Mouse (Mus musculus) midbrain, postnatal 0 days (tissue): ENCODE data around the gene Tas2r138. TPM values are rescaled to one million over a fixed set of nuclear protein-coding genes. Genes with fewer than 3 reads are reported as not detected.

Experiments used
- ATAC-seq: fragments of 200-750 bp; cut with Nextera tagmentation; 2 replicates; pipeline ENCODE4 v1.8.0; 2017; ENCODE audit warnings: moderate number of reproducible peaks, mild to moderate bottlenecking, moderate TSS enrichment, moderate library complexity; ENCODE audit not compliant: low FRiP score
- DNase-seq: peaks from one replicate; pipeline ENCODE4 v3.0.0-alpha.2; 2015; ENCODE audit warnings: low spot score
- H3K27ac ChIP-seq: fragments of 300-500 bp; sonication (generic); 2 replicates; pipeline ENCODE4 v1.5.1; 2014; ENCODE audit warnings: low read depth, mild to moderate bottlenecking, low read length, mixed read lengths
- H3K27me3 ChIP-seq: fragments of 300-500 bp; sonication (generic); 2 replicates; pipeline ENCODE4 v1.6.1; 2014; ENCODE audit warnings: low read length, control low read depth, mixed read lengths; ENCODE audit not compliant: insufficient read depth
- H3K36me3 ChIP-seq: fragments of 300-500 bp; sonication (generic); 2 replicates; pipeline ENCODE4 v1.6.1; 2014; ENCODE audit warnings: low read length, control low read depth, mixed read lengths; ENCODE audit not compliant: insufficient read depth
- H3K4me1 ChIP-seq: fragments of 300-500 bp; sonication (generic); 2 replicates; pipeline ENCODE4 v1.6.1; 2014; ENCODE audit warnings: mild to moderate bottlenecking, control low read depth, antibody characterized with exemption, low read length, mixed read lengths; ENCODE audit not compliant: insufficient read depth
- H3K4me2 ChIP-seq: fragments of 300-500 bp; sonication (generic); 2 replicates; pipeline ENCODE4 v1.6.1; 2014; ENCODE audit warnings: low read depth, mild to moderate bottlenecking, low read length, mixed read lengths; ENCODE audit not compliant: poor library complexity, severe bottlenecking
- H3K4me3 ChIP-seq: fragments of 300-500 bp; sonication (generic); 2 replicates; pipeline ENCODE4 v1.5.1; 2014; ENCODE audit warnings: low read depth, mild to moderate bottlenecking, low read length, moderate library complexity
- H3K9ac ChIP-seq: fragments of 300-500 bp; sonication (generic); replicated peaks from 2 replicates; pipeline ENCODE4 v1.6.1; 2014; ENCODE audit warnings: mild to moderate bottlenecking, low read length, moderate library complexity, mixed read lengths; ENCODE audit not compliant: poor library complexity, severe bottlenecking
- H3K9me3 ChIP-seq: fragments of 300-500 bp; sonication (generic); 2 replicates; pipeline ENCODE4 v1.6.1; 2016; ENCODE audit warnings: low read length, control low read depth
- CTCF ChIP-seq: IDR thresholded peaks from 2 replicates; pipeline ENCODE4 v1.5.1; 2016; ENCODE audit warnings: antibody characterized with exemption, mild to moderate bottlenecking
- WGBS: fragments of 180-500 bp; shearing (Covaris S2); extraction: QIAGEN DNeasy Blood & Tissue Kit; methylation state at CpG from one replicate; pipeline ENCODE4 v1.1.7; 2014; 5-methylcytosine and 5-hydroxymethylcytosine counted together
- polyA plus RNA-seq: library from polyadenylated mRNA; unstranded; fragments of >200 nt; fragmentation: Nextera tagmentation; extraction: Ambion mirVana; gene quantifications from 2 replicates; pipeline ENCODE4 v1.2.1, GENCODE M21; 2015
- total RNA-seq: library from RNA; depleted of rRNA; stranded (reverse); fragments of >200 nt; gene quantifications from 2 replicates; pipeline ENCODE4 v1.2.3, GENCODE M21; 2014

Gene Tas2r138
- total and polyA plus RNA-seq, 2 experiments from 2014 or later: not detected

- H3K27me3 ChIP-seq: no peaks in the 10 kb centered on the region
- H3K9me3 ChIP-seq: no peaks in the 10 kb centered on the region
- H3K4me2 ChIP-seq: no peak overlapping the region
- no peak for ATAC-seq
- no peak overlapping the region for H3K9ac ChIP-seq
- TF ChIP-seq CTCF: no peak
- H3K4me3 ChIP-seq: no peak overlapping the region
- no peak overlapping the region for H3K27ac ChIP-seq
- H3K4me1 ChIP-seq: no peaks in the 10 kb centered on the region
- 87% methylated on average over 6 of the region's 6 CpGs for WGBS
- no peaks in the 10 kb centered on the region for H3K36me3 ChIP-seq
- DNase-seq: no peak
Observed at GRCm38 (mm10) chr6:40635559-40635958, 22.4 kb upstream of the Tas2r138 start.

GRCm38 (mm10) chr6:40634640-40635071 is 21.5 kb upstream of the Tas2r138 start:
- no peak for TF ChIP-seq CTCF
- Histone ChIP-seq H3K27me3 (no peaks in the 10 kb centered on the region), H3K4me2 (no peak overlapping the region), H3K36me3 (no peaks in the 10 kb centered on the region), H3K4me3 (no peak overlapping the region), H3K9me3 (no peaks in the 10 kb centered on the region), H3K9ac (no peak overlapping the region), H3K27ac (no peak overlapping the region), H3K4me1 (no peaks in the 10 kb centered on the region)
- ATAC-seq (no peak), DNase-seq (no peak)
- 76% methylated on average over 1 of the region's 1 CpGs for WGBS

GRCm38 (mm10) chr6:40628406-40629000 is 15.4 kb upstream of the Tas2r138 start, which contains the start of gene Mgam:
Gene Mgam, plus strand, starts transcription at chr6:40628831.
- no peaks in the 10 kb centered on the region for H3K4me1 ChIP-seq
- WGBS: 86% methylated on average over 8 of the region's 8 CpGs
- DNase-seq: no peak
- no peak for ATAC-seq
- H3K27ac ChIP-seq: no peak within 1 kb of the TSS
- H3K4me2 ChIP-seq: no peak within 1 kb of the TSS
- H3K4me3 ChIP-seq: no peak within 1 kb of the TSS
- H3K9me3 ChIP-seq: no peaks in the 10 kb centered on the region
- H3K36me3 ChIP-seq: no peaks in the 10 kb centered on the region
- no peaks in the 10 kb centered on the region for H3K27me3 ChIP-seq
- TF ChIP-seq CTCF: no peak
- no peak within 1 kb of the TSS for H3K9ac ChIP-seq

GRCm38 (mm10) chr6:40626111-40626510 is 13.0 kb upstream of the Tas2r138 start:
- H3K4me2 ChIP-seq: no peak overlapping the region
- no peaks in the 10 kb centered on the region for H3K27me3 ChIP-seq
- 65% methylated on average over 1 of the region's 1 CpGs for WGBS
- no peak overlapping the region for H3K4me3 ChIP-seq
- H3K9me3 ChIP-seq: no peaks in the 10 kb centered on the region
- DNase-seq (no peak), ATAC-seq (no peak)
- no peak for TF ChIP-seq CTCF
- H3K4me1 ChIP-seq: no peaks in the 10 kb centered on the region
- H3K36me3 ChIP-seq: no peaks in the 10 kb centered on the region
- no peak overlapping the region for H3K9ac ChIP-seq
- H3K27ac ChIP-seq: no peak overlapping the region

GRCm38 (mm10) chr6:40617965-40618364 is 4.9 kb upstream of the Tas2r138 start:
- no peak overlapping the region for H3K4me3 ChIP-seq
- no peak overlapping the region for H3K4me2 ChIP-seq
- H3K4me1 ChIP-seq: no peaks in the 10 kb centered on the region
- H3K9ac ChIP-seq: no peak overlapping the region
- H3K27ac ChIP-seq: no peak overlapping the region
- H3K9me3 ChIP-seq: no peaks in the 10 kb centered on the region
- no peaks in the 10 kb centered on the region for H3K27me3 ChIP-seq
- DNase-seq (peak; percentile 85), ATAC-seq (peak; percentile 74; the same call in 1 of the 2 replicates)
- no peaks in the 10 kb centered on the region for H3K36me3 ChIP-seq
- TF ChIP-seq CTCF: peak; percentile 82
- WGBS: 21% methylated on average over 2 of the region's 2 CpGs

- Histone ChIP-seq H3K9ac (no peak overlapping the region), H3K4me3 (no peak overlapping the region), H3K9me3 (no peaks in the 10 kb centered on the region), H3K4me2 (no peak overlapping the region), H3K27me3 (no peaks in the 10 kb centered on the region), H3K36me3 (no peaks in the 10 kb centered on the region), H3K27ac (no peak overlapping the region), H3K4me1 (no peaks in the 10 kb centered on the region)
- peak; percentile 57 for DNase-seq
- TF ChIP-seq CTCF: no peak
- WGBS: 55% methylated on average over 8 of the region's 8 CpGs
- ATAC-seq: no peak
Observed at GRCm38 (mm10) chr6:40610244-40610643, 2.9 kb downstream of the Tas2r138 start.
